Mouse (Mus musculus) liver, embryonic 14.5 days (tissue): ENCODE data around the gene Chic2. TPM values are rescaled to one million over a fixed set of nuclear protein-coding genes. Genes with fewer than 3 reads are reported as not detected.

Experiments
- ATAC-seq: fragments of 200-750 bp; cut with Nextera tagmentation; 2 replicates; pipeline ENCODE4 v1.8.0; 2017; ENCODE audit warnings: moderate number of reproducible peaks, mild to moderate bottlenecking, moderate library complexity; ENCODE audit not compliant: insufficient read depth
- DNase-seq, 3 experiments: peaks; one replicate each; pipeline ENCODE4 v3.0.0-alpha.2; 2012 to 2013; ENCODE audit warnings: low read depth in 3 of 3, low spot score in 3 of 3
- H3K27ac ChIP-seq: fragments of 300-500 bp; sonication (generic); 2 replicates; pipeline ENCODE4 v1.5.1; 2014; ENCODE audit warnings: moderate library complexity, mild to moderate bottlenecking, control low read depth, inconsistent platforms
- H3K27me3 ChIP-seq: fragments of 300-500 bp; sonication (generic); 2 replicates; pipeline ENCODE4 v1.6.1; 2014; ENCODE audit warnings: mild to moderate bottlenecking, low read length, moderate library complexity; ENCODE audit not compliant: control insufficient read depth, insufficient read depth
- H3K36me3 ChIP-seq: fragments of 300-500 bp; sonication (generic); replicated peaks from 2 replicates; pipeline ENCODE4 v1.6.1; 2014; ENCODE audit warnings: low read depth; ENCODE audit not compliant: control insufficient read depth, insufficient read depth
- H3K4me1 ChIP-seq, 2 experiments: fragments of 200-500 bp in 1 of 2; fragments of 300-500 bp in 1 of 2; sonication (generic) in 1 of 2; replicated peaks; 2 replicates each; pipeline ENCODE4 v1.6.1; 2012 to 2014; ENCODE audit warnings: antibody characterized with exemption in 1 of 2, inconsistent platforms in 1 of 2, low read length in 1 of 2; ENCODE audit not compliant: control insufficient read depth in 2 of 2, insufficient read depth in 2 of 2
- H3K4me2 ChIP-seq: fragments of 300-500 bp; sonication (generic); 2 replicates; pipeline ENCODE4 v1.6.1; 2014; ENCODE audit warnings: low read depth, mild to moderate bottlenecking, control low read depth, moderate library complexity
- H3K4me3 ChIP-seq, 2 experiments: fragments of 200-500 bp in 1 of 2; fragments of 300-500 bp in 1 of 2; sonication (generic) in 1 of 2; 2 replicates each; pipeline ENCODE4 v1.5.1; 2012 to 2014; ENCODE audit warnings: low read depth in 2 of 2, low read length in 2 of 2, mild to moderate bottlenecking in 2 of 2, control low read depth in 1 of 2, inconsistent platforms in 1 of 2, moderate library complexity in 1 of 2; ENCODE audit not compliant: insufficient read depth in 1 of 2
- H3K9ac ChIP-seq: fragments of 300-500 bp; sonication (generic); replicated peaks from 2 replicates; pipeline ENCODE4 v1.6.1; 2014; ENCODE audit warnings: mild to moderate bottlenecking, control low read depth, moderate library complexity
- H3K9me3 ChIP-seq: fragments of 300-500 bp; sonication (generic); 2 replicates; pipeline ENCODE4 v1.6.1; 2016; ENCODE audit warnings: low read length, mixed read lengths; ENCODE audit not compliant: control insufficient read depth
- CTCF ChIP-seq: IDR thresholded peaks from 2 replicates; pipeline ENCODE4 v1.5.1; 2016; ENCODE audit warnings: antibody characterized with exemption, low read depth, control low read depth
- EP300 ChIP-seq: IDR thresholded peaks from 2 replicates; pipeline ENCODE4 v1.6.1; 2016; ENCODE audit warnings: antibody characterized with exemption, low read depth
- WGBS: fragments of 180-500 bp; shearing (Covaris S2); extraction: QIAGEN DNeasy Blood & Tissue Kit; methylation state at CpG from one replicate; pipeline ENCODE4 v1.1.7; 2014; ENCODE audit not compliant: insufficient replicate concordance; 5-methylcytosine and 5-hydroxymethylcytosine counted together
- polyA plus RNA-seq, 2 experiments: library from polyadenylated mRNA; depleted of rRNA in 1 of 2; stranded (reverse) in 1 of 2; unstranded in 1 of 2; fragments of >200 nt; fragmentation: Nextera tagmentation in 1 of 2; extraction: Ambion mirVana in 1 of 2; gene quantifications; 2 replicates each; pipeline versions ENCODE4 v1.2.1 to v1.2.3; 2012 to 2014

Chic2 gene
- polyA plus RNA-seq, 2 experiments: 10.5 to 19.3 TPM

DNA sequence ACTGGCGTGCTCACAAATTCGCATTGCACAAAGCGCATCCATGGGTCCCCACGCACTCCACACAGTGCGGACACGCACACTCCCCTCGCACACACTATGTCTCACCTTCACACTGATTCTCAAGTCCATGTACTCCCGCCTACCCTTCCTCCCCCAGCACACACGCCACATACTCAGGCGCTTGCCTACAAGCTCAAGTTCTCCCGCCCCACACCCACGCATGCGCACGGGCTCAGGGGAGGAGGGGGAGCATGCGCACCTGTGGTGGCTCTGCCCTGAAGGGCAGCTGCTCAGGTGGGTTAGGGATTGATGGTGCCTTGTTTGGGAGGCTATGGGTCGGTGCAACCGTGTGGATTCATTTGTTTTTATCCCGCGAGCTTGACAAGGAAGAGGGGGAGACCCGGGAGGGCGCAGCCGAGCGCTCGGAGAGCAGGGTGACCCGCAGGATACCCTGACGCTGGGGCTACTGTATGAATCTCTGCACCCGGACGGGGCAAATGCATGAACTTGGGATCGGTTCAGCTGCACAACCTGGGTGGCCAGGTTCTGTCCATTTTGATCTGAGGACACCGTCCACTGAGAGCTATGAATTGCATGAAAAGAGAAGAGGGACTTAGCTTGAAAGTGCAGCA, 22.7 kb upstream of the Chic2 start:
- peaks cover 46% of the 10 kb centered on the region for H3K27me3 ChIP-seq

DNA sequence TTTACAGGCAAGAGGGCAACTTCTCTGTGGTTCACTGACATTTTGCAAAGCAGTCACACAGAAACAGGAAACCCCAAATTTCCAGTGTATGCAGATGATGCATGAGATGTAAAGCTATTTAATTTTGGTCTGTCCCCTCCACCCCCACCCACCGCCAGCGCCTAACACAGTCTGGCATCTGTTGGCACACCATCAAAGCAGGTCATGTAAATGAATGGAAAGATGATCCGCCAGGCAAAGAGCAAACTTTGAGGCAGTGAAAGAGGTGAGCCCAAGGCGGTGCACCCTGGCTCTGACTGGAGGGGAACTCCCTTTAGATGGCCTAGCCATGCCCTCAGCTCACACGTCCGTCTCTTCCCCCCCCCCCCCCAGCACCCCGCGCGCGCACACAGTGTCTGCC, 22.1 kb upstream of the Chic2 start:
- Histone ChIP-seq H3K27me3 (peaks cover 41% of the 10 kb centered on the region), H3K4me2 (peak overlapping the region; percentile 48), H3K9me3 (no peaks in the 10 kb centered on the region), H3K9ac (no peak overlapping the region), H3K36me3 (no peaks in the 10 kb centered on the region), H3K4me1 (no peaks in the 10 kb centered on the region), H3K4me3 (peak overlapping the region in 1 of 2 experiments; percentile 30; a peak in 1 of 4 replicates), H3K27ac (no peak overlapping the region)
- TF ChIP-seq EP300 (no peak), CTCF (no peak)
- no peak for ATAC-seq
- DNase-seq: no peak
- WGBS: 10% methylated on average over 10 of the region's 10 CpGs

More for the DNA sequence above, 22.7 kb upstream of the Chic2 start:
- Histone ChIP-seq H3K9ac (no peak overlapping the region), H3K36me3 (no peaks in the 10 kb centered on the region), H3K4me2 (peak overlapping the region; percentile 48), H3K27ac (no peak overlapping the region), H3K4me1 (no peaks in the 10 kb centered on the region), H3K9me3 (no peaks in the 10 kb centered on the region), H3K4me3 (peak overlapping the region; percentile 30 to 39; a peak in 3 of 4 replicates)
- no peak for TF ChIP-seq CTCF
- TF ChIP-seq EP300: no peak
- no peak for DNase-seq
- ATAC-seq: peak; percentile 50; the same call in 1 of the 2 replicates
- 1% methylated on average over 30 of the region's 30 CpGs for WGBS

DNA sequence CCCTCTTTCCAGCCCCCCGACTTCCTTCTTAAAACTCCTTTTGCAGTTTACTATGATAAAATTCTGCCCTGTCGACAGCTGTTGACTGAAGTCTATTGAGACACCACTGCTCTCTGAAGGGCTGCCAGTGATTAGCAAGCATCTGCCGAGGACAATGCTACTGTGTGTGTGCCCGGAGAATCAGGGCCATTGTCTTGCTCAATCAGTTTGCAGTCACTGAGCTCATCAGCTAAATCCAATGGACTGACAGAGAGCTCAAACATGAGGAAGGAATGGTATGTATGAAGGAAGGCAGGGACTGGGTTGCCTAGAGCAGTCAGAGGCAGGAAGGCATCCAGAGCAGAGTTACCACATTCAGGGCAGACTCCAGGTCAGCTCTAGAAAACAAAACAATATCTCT, 18.6 kb upstream of the Chic2 start:
- H3K27me3 ChIP-seq: peaks cover 6% of the 10 kb centered on the region
- no peak overlapping the region for H3K27ac ChIP-seq
- no peak overlapping the region for H3K4me3 ChIP-seq
- no peaks in the 10 kb centered on the region for H3K36me3 ChIP-seq
- no peak overlapping the region for H3K4me2 ChIP-seq
- no peak for DNase-seq
- WGBS: 40% methylated on average over 4 of the region's 4 CpGs
- TF ChIP-seq EP300: no peak
- TF ChIP-seq CTCF: no peak
- no peaks in the 10 kb centered on the region for H3K9me3 ChIP-seq
- no peak overlapping the region for H3K9ac ChIP-seq
- H3K4me1 ChIP-seq: no peaks in the 10 kb centered on the region
- no peak for ATAC-seq

DNA sequence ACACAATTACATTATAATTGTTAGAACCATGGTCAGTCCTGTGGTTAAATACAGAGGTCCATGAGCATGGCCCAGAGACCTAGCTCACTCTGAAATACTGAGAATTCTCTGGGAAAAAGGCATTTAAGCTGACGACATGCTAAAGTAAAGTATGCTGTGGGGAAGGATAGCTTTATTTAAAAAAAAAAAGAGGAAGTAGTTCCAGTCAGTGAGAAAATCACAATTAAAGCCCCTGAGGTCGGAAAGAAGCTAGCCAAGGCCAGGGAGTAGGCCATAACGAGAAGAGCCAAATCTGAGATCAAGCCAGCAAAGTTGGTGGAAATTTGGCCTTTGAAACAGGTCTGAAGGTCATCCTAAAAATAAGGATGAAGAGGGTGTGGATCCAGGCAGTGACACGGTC, 6.5 kb upstream of the Chic2 start:
- no peaks in the 10 kb centered on the region for H3K36me3 ChIP-seq
- TF ChIP-seq EP300: no peak
- TF ChIP-seq CTCF: no peak
- H3K9ac ChIP-seq: no peak overlapping the region
- ATAC-seq (no peak), DNase-seq (no peak)
- H3K27me3 ChIP-seq: no peaks in the 10 kb centered on the region
- no peaks in the 10 kb centered on the region for H3K4me1 ChIP-seq
- no peak overlapping the region for H3K4me2 ChIP-seq
- H3K9me3 ChIP-seq: no peaks in the 10 kb centered on the region
- 28% methylated on average over 4 of the region's 4 CpGs for WGBS
- H3K27ac ChIP-seq: no peak overlapping the region
- H3K4me3 ChIP-seq: no peak overlapping the region

DNA sequence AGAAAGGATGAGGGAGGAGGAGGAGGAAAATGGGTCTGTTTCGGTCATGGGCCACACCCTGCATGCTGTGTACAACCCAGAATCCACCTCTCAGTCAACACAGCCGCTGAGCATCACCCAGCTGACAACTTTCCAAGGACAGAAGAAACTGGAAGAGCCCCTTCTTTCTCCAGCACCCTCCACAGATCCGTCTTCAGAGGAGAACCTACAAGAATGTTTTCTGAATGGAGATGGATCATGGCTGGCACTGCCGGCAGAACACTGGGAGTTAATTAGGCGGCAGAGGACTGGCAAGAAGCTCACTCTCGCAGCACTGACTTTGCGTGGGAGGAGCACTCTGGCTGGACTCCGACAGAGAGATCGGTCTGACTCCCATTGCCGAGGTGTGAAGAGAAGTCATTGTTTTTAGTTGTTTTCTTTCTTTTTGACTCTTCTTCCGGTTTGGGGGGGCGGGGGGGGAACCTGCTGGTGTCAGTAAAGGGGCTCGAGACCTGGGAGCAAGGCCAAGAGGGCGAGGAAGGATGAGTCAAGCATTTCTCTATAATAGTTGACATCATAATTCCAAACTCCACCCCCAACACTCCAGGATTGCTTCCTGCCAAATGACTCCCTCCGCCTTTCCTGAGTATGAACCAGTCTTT, 2.2 kb upstream of the Chic2 start:
- Histone ChIP-seq H3K4me2 (no peak overlapping the region), H3K36me3 (no peaks in the 10 kb centered on the region), H3K4me1 (peaks cover 3 to 9% of the 10 kb centered on the region in 2 experiments; a peak in 3 of 4 replicates), H3K9me3 (no peaks in the 10 kb centered on the region), H3K27me3 (no peaks in the 10 kb centered on the region), H3K4me3 (no peak overlapping the region), H3K27ac (no peak overlapping the region), H3K9ac (no peak overlapping the region)
- WGBS: 45% methylated on average over 15 of the region's 15 CpGs
- TF ChIP-seq EP300 (no peak), CTCF (no peak)
- DNase-seq (no peak), ATAC-seq (no peak)
